Mouse (Mus musculus): ENCODE measurements around the gene Dlg4.

DNA sequence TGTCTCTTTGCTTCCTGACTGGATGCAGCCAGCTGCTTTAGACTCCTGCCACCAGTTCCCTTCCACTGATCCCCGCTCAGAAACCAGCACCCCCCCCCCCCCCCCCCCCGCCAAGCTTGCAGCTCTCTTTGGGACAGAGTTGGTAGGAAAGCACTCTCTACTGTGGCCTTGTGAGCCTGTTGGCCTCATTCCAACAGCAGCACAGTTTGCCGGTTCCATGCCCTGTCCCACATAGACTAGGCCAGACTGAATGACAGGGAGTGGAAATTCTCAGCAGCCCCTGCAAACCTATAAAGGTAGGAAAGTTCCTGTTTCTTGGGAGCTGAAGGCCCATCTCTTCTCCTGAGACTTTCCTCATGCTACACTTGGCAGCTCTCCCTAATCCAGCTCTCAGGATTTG, 60.7 kb downstream of the Dlg4 start:
- no peak for TF ChIP-seq POLR2A (IDR thresholded peaks at IDR 0.05; ENCODE audit: low read depth, low read length)
- no peak for TF ChIP-seq CTCF (IDR thresholded peaks at IDR 0.05; ENCODE audit: extremely low read depth, insufficient read length, insufficient replicate concordance, low read depth, low read length)

All from small intestine, adult 2 months (tissue).